ENCODE assay signal across 8 mouse cellular contexts in the genomic region with DNA sequence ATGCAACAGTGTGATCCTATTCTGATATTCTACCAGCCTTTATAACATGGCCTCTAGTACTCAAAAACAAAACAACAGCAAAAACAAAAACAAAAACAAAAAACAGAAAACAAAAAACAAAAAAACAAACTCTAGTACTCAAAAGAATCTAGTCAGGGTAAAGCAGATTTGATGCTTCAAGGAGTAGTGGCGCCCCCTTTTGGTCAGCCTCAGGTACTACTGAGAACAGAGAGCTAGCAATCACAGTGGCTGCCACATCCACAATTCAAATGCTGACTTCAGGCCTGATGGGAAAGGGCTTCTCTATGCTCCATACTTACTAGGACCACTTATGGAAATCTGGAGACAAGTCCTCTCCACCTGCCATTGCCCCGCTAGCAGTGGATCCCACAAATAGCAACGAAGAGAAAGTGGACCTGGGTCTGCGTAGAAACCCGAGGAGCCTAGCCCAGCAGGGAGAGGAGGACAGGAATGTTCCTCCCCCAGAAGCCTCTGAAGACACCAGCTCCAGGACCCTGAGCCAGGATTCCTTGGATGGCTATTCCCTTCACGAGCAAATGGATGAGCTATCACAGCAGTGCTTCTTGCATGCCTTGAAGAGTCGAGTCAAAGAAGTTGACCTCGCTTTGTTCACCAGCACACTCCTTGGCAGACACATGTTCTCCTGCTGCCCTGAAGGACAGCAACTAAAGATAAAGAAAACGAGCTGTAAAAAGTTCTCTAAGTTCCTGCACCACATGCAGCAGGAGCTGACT.
DNase-seq lines count a peak whose midpoint lies in the region; ATAC-seq and TF ChIP-seq lines count a peak whose summit lies in the region.

No protein-coding gene starts in this region.

- no peaks in the 10 kb centered on the region for H3K27me3 ChIP-seq in liver, embryonic 14.5 days (ENCODE audit: control insufficient read depth, insufficient read depth, low read length)
- no peaks in the 10 kb centered on the region for H3K27me3 ChIP-seq in liver, embryonic 11.5 days (replicated peaks; ENCODE audit: control insufficient read depth, insufficient read depth, low read length)
- no peaks in the 10 kb centered on the region for H3K27me3 ChIP-seq in cerebellum, adult 2 months (ENCODE audit: control insufficient read depth, insufficient read depth, low read length)

- no peak overlapping the region for H3K4me3 ChIP-seq in liver, embryonic 14.5 days (ENCODE audit: insufficient read depth in 1 of 2, low read depth in 2 of 2, low read length in 2 of 2)
- H3K4me3 ChIP-seq in liver, embryonic 11.5 days (ENCODE audit: low read depth, low read length), result no peak overlapping the region
- no peak overlapping the region for H3K4me3 ChIP-seq in cerebellum, adult 2 months (replicated peaks; ENCODE audit: insufficient read depth, low read depth, low read length)

- peak; percentile 50 for TF ChIP-seq CTCF in liver, embryonic 14.5 days (IDR thresholded peaks at IDR 0.05; ENCODE audit: low read depth)
- TF ChIP-seq CTCF in cerebellum, adult 2 months (IDR thresholded peaks at IDR 0.05; ENCODE audit: borderline replicate concordance, insufficient read depth, low read depth, low read length), result no peak

- no peak overlapping the region for H3K27ac ChIP-seq in liver, embryonic 14.5 days
- no peak overlapping the region for H3K27ac ChIP-seq in liver, embryonic 11.5 days (ENCODE audit: low read depth, low read length)
- no peak overlapping the region for H3K27ac ChIP-seq in cerebellum, adult 2 months (ENCODE audit: insufficient read depth, low read length)

- no peak for ATAC-seq in liver, embryonic 14.5 days (ENCODE audit: insufficient read depth)
- ATAC-seq in liver, embryonic 11.5 days (replicated peaks; ENCODE audit: low FRiP score), result no peak
- peak; percentile 50; the same call in 1 of the 2 replicates for ATAC-seq in common myeloid progenitor, adult 5-6 weeks (replicated peaks; ENCODE audit: low read depth, poor library complexity, severe bottlenecking)

- no peak for TF ChIP-seq POLR2A in cerebellum, adult 2 months (IDR thresholded peaks at IDR 0.05; ENCODE audit: borderline replicate concordance, insufficient read depth, low read length)

- WGBS in liver, embryonic 14.5 days (ENCODE audit: insufficient replicate concordance), result 48% methylated on average over 9 of the region's 9 CpGs
- WGBS in liver, embryonic 11.5 days, result 53% methylated on average over 9 of the region's 9 CpGs
- WGBS in cerebellum, adult 2 months, result 45% methylated on average over 9 of the region's 9 CpGs

- H3K9ac ChIP-seq in liver, embryonic 14.5 days (replicated peaks), result no peak overlapping the region
- H3K9ac ChIP-seq in liver, embryonic 11.5 days (ENCODE audit: low read depth, low read length), result no peak overlapping the region

- peak; percentile 2 for DNase-seq in adrenal gland, adult 2 months
- no peak for DNase-seq in adrenal gland, adult 8-10 months
- no peak for DNase-seq in liver, embryonic 14.5 days (ENCODE audit: low read depth in 3 of 3, low spot score in 3 of 3)
- no peak for DNase-seq in liver, embryonic 11.5 days (ENCODE audit: low spot score)
- peak; percentile 38 for DNase-seq in kidney, postnatal 10 days
- DNase-seq in cerebellum, adult 2 months, result no peak
- no peak for DNase-seq in thymus, postnatal 0 days (ENCODE audit: low spot score)

- no peaks in the 10 kb centered on the region for H3K36me3 ChIP-seq in liver, embryonic 14.5 days (replicated peaks; ENCODE audit: control insufficient read depth, insufficient read depth, low read depth)
- no peaks in the 10 kb centered on the region for H3K36me3 ChIP-seq in liver, embryonic 11.5 days (ENCODE audit: control insufficient read depth, insufficient read depth, low read length)

- no peaks in the 10 kb centered on the region for H3K9me3 ChIP-seq in liver, embryonic 14.5 days (ENCODE audit: control insufficient read depth, low read length)
- H3K9me3 ChIP-seq in liver, embryonic 11.5 days (ENCODE audit: control insufficient read depth, low read length), result no peaks in the 10 kb centered on the region

- TF ChIP-seq EP300 in liver, embryonic 14.5 days (IDR thresholded peaks at IDR 0.05; ENCODE audit: low read depth), result no peak

- H3K4me2 ChIP-seq in liver, embryonic 14.5 days (ENCODE audit: low read depth), result no peak overlapping the region
- H3K4me2 ChIP-seq in liver, embryonic 11.5 days, result no peak overlapping the region

- H3K4me1 ChIP-seq in liver, embryonic 14.5 days (replicated peaks; ENCODE audit: control insufficient read depth in 2 of 2, insufficient read depth in 2 of 2, low read length in 1 of 2), result no peaks in the 10 kb centered on the region
- H3K4me1 ChIP-seq in liver, embryonic 11.5 days (replicated peaks; ENCODE audit: control insufficient read depth, insufficient read depth, low read length), result no peaks in the 10 kb centered on the region
- no peaks in the 10 kb centered on the region for H3K4me1 ChIP-seq in cerebellum, adult 2 months (ENCODE audit: control insufficient read depth, insufficient read depth, low read length)

Comparison
In these comparisons a context has a peak if more than half of its experiments do, and no peak if none do; other contexts are left out.
1. DNase-seq: peak in adrenal gland, adult 2 months (single experiment) and kidney, postnatal 10 days (single experiment); none in adrenal gland, adult 8-10 months (single experiment), liver, embryonic 14.5 days (0 of 3), liver, embryonic 11.5 days (single experiment), cerebellum, adult 2 months (0 of 2) and thymus, postnatal 0 days (single experiment).